Mouse (Mus musculus) liver, adult 2 months (tissue): Measurements from ENCODE around the gene Gm48551.

Experiments used
- CTCF ChIP-seq: fragments of 200-500 bp; IDR thresholded peaks from 2 replicates; pipeline ENCODE4 v1.5.1; 2011; ENCODE audit warnings: low read depth, low read length, control low read depth
- POLR2A ChIP-seq: fragments of 200-500 bp; IDR thresholded peaks from 2 replicates; pipeline ENCODE4 v1.6.1; 2011; ENCODE audit warnings: low read length, control low read depth; ENCODE audit not compliant: insufficient read depth; ENCODE audit errors: extremely low read depth

GRCm38 (mm10) chr10:81379183-81379553 is 5.1 kb upstream of the Gm48551 start:
- TF ChIP-seq CTCF (no peak), POLR2A (no peak)
